Mouse (Mus musculus) liver, adult 2 months (tissue): ENCODE results near the gene Rfc2.

ENCODE experiments used
- CTCF ChIP-seq: fragments of 200-500 bp; IDR thresholded peaks from 2 replicates; pipeline ENCODE4 v1.5.1; 2011; ENCODE audit warnings: low read depth, low read length, control low read depth
- POLR2A ChIP-seq: fragments of 200-500 bp; IDR thresholded peaks from 2 replicates; pipeline ENCODE4 v1.6.1; 2011; ENCODE audit warnings: low read length, control low read depth; ENCODE audit not compliant: insufficient read depth; ENCODE audit errors: extremely low read depth

DNA sequence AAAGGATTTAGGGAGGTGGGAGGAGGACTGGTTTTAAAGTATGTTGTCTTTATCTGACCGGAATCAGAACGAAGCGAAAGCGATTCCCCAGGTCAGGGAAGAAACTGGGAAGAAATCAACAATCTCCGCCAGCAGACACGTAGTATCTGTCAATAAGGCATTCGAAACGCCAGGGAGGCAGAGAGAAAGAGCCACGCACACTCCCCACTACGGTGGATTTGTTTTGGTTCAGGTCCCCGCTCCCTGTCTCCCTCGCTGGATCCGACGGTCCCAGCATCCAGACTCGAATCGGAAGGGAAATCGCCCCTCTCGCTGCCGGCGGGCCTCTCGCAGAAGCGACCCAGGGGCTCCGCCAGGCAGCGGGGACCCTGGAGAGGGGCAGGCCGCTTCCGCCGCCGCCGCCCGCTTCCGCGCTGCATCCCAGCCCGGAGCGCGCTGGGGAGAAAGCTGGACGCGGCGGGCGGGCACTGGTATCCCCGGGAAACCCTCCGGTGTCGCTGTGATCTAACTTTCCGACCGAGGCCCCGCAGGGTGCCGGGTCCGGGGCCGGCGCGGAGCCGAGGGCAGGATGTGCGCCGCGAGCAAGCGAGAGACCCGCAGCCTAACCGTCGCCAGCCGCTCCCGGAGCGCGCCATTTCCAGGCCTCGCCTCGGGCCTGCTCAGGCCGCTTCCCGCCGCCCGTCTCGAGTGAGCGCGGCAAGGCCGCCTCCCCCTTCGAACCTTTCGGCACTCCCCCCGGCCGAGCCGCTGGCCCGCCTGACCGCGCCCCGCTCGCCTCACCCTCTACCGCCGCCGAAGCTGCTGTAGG lies 57.5 kb downstream of the Rfc2 start:
- TF ChIP-seq POLR2A: no peak
- TF ChIP-seq CTCF: no peak
